Mouse (Mus musculus): ENCODE measurements at regions not wholly inside any gene's neighbourhood (a gene's known extent, or its start where the extent isn't known, plus 50 kb on each side); places are given as distances from the start of the nearest gene placed in this dataset.

- DNase-seq, result no peak
Measured at GRCm38 (mm10) chr12:12562267-12562666, 300.3 kb downstream of the Fam49a start.

GRCm38 (mm10) chr12:12551818-12552217 lies 289.9 kb downstream of the Fam49a start:
- DNase-seq, result no peak

- no peak for DNase-seq
Measured at GRCm38 (mm10) chr12:12549649-12550048, 287.7 kb downstream of the Fam49a start.

GRCm38 (mm10) chr12:12548688-12549087 lies 286.7 kb downstream of the Fam49a start:
- DNase-seq, result no peak

- DNase-seq, result no peak
Measured at GRCm38 (mm10) chr12:12547477-12547876, 285.5 kb downstream of the Fam49a start.

GRCm38 (mm10) chr12:12546372-12547031 lies 284.6 kb downstream of the Fam49a start:
- no peak for DNase-seq

GRCm38 (mm10) chr12:12541076-12542070 lies 279.4 kb downstream of the Fam49a start:
- peak; percentile 52 for DNase-seq

- no peak for DNase-seq
Measured at GRCm38 (mm10) chr12:12539291-12539690, 277.4 kb downstream of the Fam49a start.

- DNase-seq, result no peak
Measured at GRCm38 (mm10) chr12:12534779-12535178, 272.8 kb downstream of the Fam49a start.

- DNase-seq, result no peak
Measured at GRCm38 (mm10) chr12:12530796-12531195, 268.9 kb downstream of the Fam49a start.

GRCm38 (mm10) chr12:12529541-12529940 lies 267.6 kb downstream of the Fam49a start:
- DNase-seq, result no peak

GRCm38 (mm10) chr12:12528478-12528981 lies 266.6 kb downstream of the Fam49a start:
- no peak for DNase-seq

GRCm38 (mm10) chr12:12527766-12528477 lies 266.0 kb downstream of the Fam49a start:
- DNase-seq, result no peak

GRCm38 (mm10) chr12:12527366-12527765 lies 265.4 kb downstream of the Fam49a start:
- peak; percentile 19 for DNase-seq

GRCm38 (mm10) chr12:12520311-12520852 lies 258.4 kb downstream of the Fam49a start:
- no peak for DNase-seq

GRCm38 (mm10) chr12:12518490-12519070 lies 256.6 kb downstream of the Fam49a start:
- DNase-seq, result no peak

- no peak for DNase-seq
Measured at GRCm38 (mm10) chr12:12517020-12517419, 255.1 kb downstream of the Fam49a start.

- DNase-seq, result no peak
Measured at GRCm38 (mm10) chr12:12510764-12511163, 248.8 kb downstream of the Fam49a start.

GRCm38 (mm10) chr12:12509164-12509937 lies 247.4 kb downstream of the Fam49a start:
- peak; percentile 9 for DNase-seq

GRCm38 (mm10) chr12:12508487-12509125 lies 246.7 kb downstream of the Fam49a start:
- no peak for DNase-seq
